Mouse (Mus musculus) hindbrain, embryonic 13.5 days (tissue): Measurements from ENCODE around the gene Btbd8. TPM values are rescaled to one million over a fixed set of nuclear protein-coding genes. Genes with fewer than 3 reads are reported as not detected.

Source experiments
- ATAC-seq: fragments of 200-750 bp; cut with Nextera tagmentation; 2 replicates; pipeline ENCODE4 v1.8.0; 2017; ENCODE audit warnings: moderate TSS enrichment; ENCODE audit not compliant: low FRiP score
- H3K27ac ChIP-seq: fragments of 300-500 bp; sonication (generic); 2 replicates; pipeline ENCODE4 v1.5.1; 2015; ENCODE audit warnings: inconsistent platforms, mild to moderate bottlenecking, moderate library complexity
- H3K27me3 ChIP-seq: fragments of 300-500 bp; sonication (generic); 2 replicates; pipeline ENCODE4 v1.6.1; 2015; ENCODE audit warnings: mild to moderate bottlenecking, inconsistent platforms
- H3K36me3 ChIP-seq: fragments of 300-500 bp; sonication (generic); 2 replicates; pipeline ENCODE4 v1.6.1; 2015; ENCODE audit warnings: mild to moderate bottlenecking, inconsistent platforms
- H3K4me1 ChIP-seq: fragments of 300-500 bp; sonication (generic); replicated peaks from 2 replicates; pipeline ENCODE4 v1.6.1; 2015; ENCODE audit warnings: inconsistent platforms
- H3K4me2 ChIP-seq: fragments of 300-500 bp; sonication (generic); 2 replicates; pipeline ENCODE4 v1.6.1; 2015; ENCODE audit warnings: inconsistent platforms, mild to moderate bottlenecking, moderate library complexity
- H3K4me3 ChIP-seq: fragments of 300-500 bp; sonication (generic); 2 replicates; pipeline ENCODE4 v1.5.1; 2015; ENCODE audit warnings: mild to moderate bottlenecking, inconsistent platforms
- H3K9ac ChIP-seq: fragments of 300-500 bp; sonication (generic); 2 replicates; pipeline ENCODE4 v1.6.1; 2015; ENCODE audit warnings: mild to moderate bottlenecking, inconsistent platforms
- H3K9me3 ChIP-seq: fragments of 300-500 bp; sonication (generic); 2 replicates; pipeline ENCODE4 v1.6.1; 2016; ENCODE audit warnings: inconsistent platforms
- WGBS: fragments of 180-500 bp; shearing (Covaris S2); methylation state at CpG from one replicate; pipeline ENCODE4 v1.1.7; 2015; 5-methylcytosine and 5-hydroxymethylcytosine counted together
- polyA plus RNA-seq: library from polyadenylated mRNA; unstranded; fragments of >200 nt; fragmentation: Nextera tagmentation; extraction: Ambion mirVana; gene quantifications from 2 replicates; pipeline ENCODE4 v1.2.1, GENCODE M21; 2015

The Btbd8 gene
- polyA plus RNA-seq, 1 experiment from 2014 or later = 16.3 TPM

GRCm38 (mm10) chr5:107466501-107466900 is 28.7 kb downstream of the Btbd8 start:
- H3K4me1 ChIP-seq = no peaks in the 10 kb centered on the region
- no peak overlapping the region for H3K4me2 ChIP-seq
- peaks cover 5% of the 10 kb centered on the region; the same call in 1 of the 2 replicates for H3K36me3 ChIP-seq
- H3K27ac ChIP-seq = no peak overlapping the region
- H3K9me3 ChIP-seq = no peaks in the 10 kb centered on the region
- ATAC-seq = no peak
- no peak overlapping the region for H3K9ac ChIP-seq
- H3K27me3 ChIP-seq = no peaks in the 10 kb centered on the region
- no peak overlapping the region for H3K4me3 ChIP-seq
- WGBS = 33% methylated on average over 5 of the region's 5 CpGs

GRCm38 (mm10) chr5:107467098-107467497 is 29.3 kb downstream of the Btbd8 start:
- 84% methylated on average over 4 of the region's 4 CpGs for WGBS
- no peak overlapping the region for H3K4me2 ChIP-seq
- no peak overlapping the region for H3K4me3 ChIP-seq
- peaks cover 5% of the 10 kb centered on the region; the same call in 1 of the 2 replicates for H3K36me3 ChIP-seq
- no peak for ATAC-seq
- no peak overlapping the region for H3K27ac ChIP-seq
- H3K9ac ChIP-seq = no peak overlapping the region
- no peaks in the 10 kb centered on the region for H3K9me3 ChIP-seq
- H3K4me1 ChIP-seq = no peaks in the 10 kb centered on the region
- no peaks in the 10 kb centered on the region for H3K27me3 ChIP-seq

- Histone ChIP-seq H3K4me3 (no peak overlapping the region), H3K9ac (no peak overlapping the region), H3K9me3 (no peaks in the 10 kb centered on the region), H3K27ac (no peak overlapping the region), H3K27me3 (no peaks in the 10 kb centered on the region), H3K4me1 (no peaks in the 10 kb centered on the region), H3K36me3 (peaks cover 12% of the 10 kb centered on the region), H3K4me2 (no peak overlapping the region)
- 74% methylated on average over 10 of the region's 10 CpGs for WGBS
- ATAC-seq = no peak
Observed at GRCm38 (mm10) chr5:107470600-107471329, 33.0 kb downstream of the Btbd8 start.

- no peak overlapping the region for H3K4me2 ChIP-seq
- no peak overlapping the region for H3K27ac ChIP-seq
- no peak for ATAC-seq
- H3K4me3 ChIP-seq = no peak overlapping the region
- no peaks in the 10 kb centered on the region for H3K27me3 ChIP-seq
- no peak overlapping the region for H3K9ac ChIP-seq
- no peaks in the 10 kb centered on the region for H3K9me3 ChIP-seq
- WGBS = 96% methylated on average over 2 of the region's 2 CpGs
- no peaks in the 10 kb centered on the region for H3K4me1 ChIP-seq
- peaks cover 2% of the 10 kb centered on the region; the same call in 1 of the 2 replicates for H3K36me3 ChIP-seq
Observed at GRCm38 (mm10) chr5:107480194-107480593, 42.4 kb downstream of the Btbd8 start.

- Histone ChIP-seq H3K4me1 (no peaks in the 10 kb centered on the region), H3K4me3 (no peak overlapping the region), H3K9ac (no peak overlapping the region), H3K27me3 (no peaks in the 10 kb centered on the region), H3K27ac (no peak overlapping the region), H3K36me3 (peaks cover 5% of the 10 kb centered on the region; the same call in 1 of the 2 replicates), H3K4me2 (no peak overlapping the region), H3K9me3 (no peaks in the 10 kb centered on the region)
- 74% methylated on average over 4 of the region's 4 CpGs for WGBS
- no peak for ATAC-seq
Observed at GRCm38 (mm10) chr5:107488996-107489395, 51.2 kb downstream of the Btbd8 start.

GRCm38 (mm10) chr5:107491036-107491435 is 53.2 kb downstream of the Btbd8 start:
- ATAC-seq = no peak
- Histone ChIP-seq H3K27me3 (no peaks in the 10 kb centered on the region), H3K9me3 (no peaks in the 10 kb centered on the region), H3K4me2 (no peak overlapping the region), H3K4me1 (no peaks in the 10 kb centered on the region), H3K4me3 (no peak overlapping the region), H3K27ac (no peak overlapping the region), H3K9ac (no peak overlapping the region), H3K36me3 (peaks cover 5% of the 10 kb centered on the region; the same call in 1 of the 2 replicates)
- 83% methylated on average over 9 of the region's 9 CpGs for WGBS

GRCm38 (mm10) chr5:107492471-107492870 is 54.7 kb downstream of the Btbd8 start:
- no peaks in the 10 kb centered on the region; the same call in 1 of the 2 replicates for H3K4me1 ChIP-seq
- H3K9me3 ChIP-seq = no peaks in the 10 kb centered on the region
- 93% methylated on average over 2 of the region's 2 CpGs for WGBS
- peaks cover 5% of the 10 kb centered on the region; the same call in 1 of the 2 replicates for H3K36me3 ChIP-seq
- no peak overlapping the region for H3K4me3 ChIP-seq
- H3K9ac ChIP-seq = no peak overlapping the region
- H3K4me2 ChIP-seq = no peak overlapping the region
- no peaks in the 10 kb centered on the region for H3K27me3 ChIP-seq
- no peak for ATAC-seq
- no peak overlapping the region for H3K27ac ChIP-seq

- H3K4me1 ChIP-seq = peaks cover 13% of the 10 kb centered on the region
- H3K27me3 ChIP-seq = no peaks in the 10 kb centered on the region
- no peak overlapping the region for H3K4me3 ChIP-seq
- peaks cover 5% of the 10 kb centered on the region; the same call in 1 of the 2 replicates for H3K36me3 ChIP-seq
- H3K9ac ChIP-seq = no peak overlapping the region
- no peak overlapping the region for H3K27ac ChIP-seq
- no peaks in the 10 kb centered on the region for H3K9me3 ChIP-seq
- ATAC-seq = no peak
- no peak overlapping the region for H3K4me2 ChIP-seq
- WGBS = 97% methylated on average over 5 of the region's 5 CpGs
Observed at GRCm38 (mm10) chr5:107494759-107495158, 57.0 kb downstream of the Btbd8 start.

- ATAC-seq = no peak
- WGBS = 90% methylated on average over 2 of the region's 2 CpGs
- H3K27ac ChIP-seq = no peak overlapping the region
Observed at GRCm38 (mm10) chr5:107496047-107496446, 58.2 kb downstream of the Btbd8 start.

GRCm38 (mm10) chr5:107497519-107498501 is 60.0 kb downstream of the Btbd8 start:
- H3K4me3 ChIP-seq = peak overlapping the region; percentile 40
- H3K4me1 ChIP-seq = peaks cover 16% of the 10 kb centered on the region
- peak overlapping the region; percentile 69 for H3K9ac ChIP-seq
- H3K4me2 ChIP-seq = peak overlapping the region; percentile 55
- peak; percentile 96 for ATAC-seq
- H3K27me3 ChIP-seq = no peaks in the 10 kb centered on the region
- H3K27ac ChIP-seq = peak overlapping the region; percentile 89
- no peaks in the 10 kb centered on the region for H3K9me3 ChIP-seq
- peaks cover 3% of the 10 kb centered on the region; the same call in 1 of the 2 replicates for H3K36me3 ChIP-seq
- WGBS = 38% methylated on average over 10 of the region's 10 CpGs

More at GRCm38 (mm10) chr5:107496047-107496446, 58.2 kb downstream of the Btbd8 start:
- Histone ChIP-seq H3K4me1 (peaks cover 16% of the 10 kb centered on the region), H3K4me2 (no peak overlapping the region), H3K4me3 (no peak overlapping the region), H3K9ac (no peak overlapping the region), H3K9me3 (no peaks in the 10 kb centered on the region), H3K36me3 (peaks cover 5% of the 10 kb centered on the region; the same call in 1 of the 2 replicates), H3K27me3 (no peaks in the 10 kb centered on the region)

- 0 out of 2 replicates have a peak overlapping the region, but pooled peaks have one; percentile 44 for H3K27ac ChIP-seq
- no peaks in the 10 kb centered on the region for H3K9me3 ChIP-seq
- no peak for ATAC-seq
- no peaks in the 10 kb centered on the region for H3K27me3 ChIP-seq
- peaks cover 16% of the 10 kb centered on the region for H3K4me1 ChIP-seq
- H3K4me3 ChIP-seq = peak overlapping the region; percentile 40
- H3K9ac ChIP-seq = peak overlapping the region; percentile 58
- peak overlapping the region; percentile 55 for H3K4me2 ChIP-seq
- WGBS = 60% methylated on average over 5 of the region's 5 CpGs
- H3K36me3 ChIP-seq = peaks cover 6% of the 10 kb centered on the region
Observed at GRCm38 (mm10) chr5:107498806-107499310, 61.1 kb downstream of the Btbd8 start.
